Mouse (Mus musculus) regulatory T cell (primary cell): ENCODE data around the gene Lsm2.
"Not testable (repeated sequence)": the region's sequence is repeated elsewhere in the genome, so short reads cannot be mapped to it uniquely, and the experiment has no call there.

ENCODE experiments used
- in situ Hi-C: fragments of 300-600 bp; cut with MboI, MseI; formaldehyde crosslinking; loops from one replicate; pipeline ENCODE4 v1.15.1; 2025; ENCODE audit warnings: high pct_unique_total_duplicates

Gene Lsm2

DNA sequence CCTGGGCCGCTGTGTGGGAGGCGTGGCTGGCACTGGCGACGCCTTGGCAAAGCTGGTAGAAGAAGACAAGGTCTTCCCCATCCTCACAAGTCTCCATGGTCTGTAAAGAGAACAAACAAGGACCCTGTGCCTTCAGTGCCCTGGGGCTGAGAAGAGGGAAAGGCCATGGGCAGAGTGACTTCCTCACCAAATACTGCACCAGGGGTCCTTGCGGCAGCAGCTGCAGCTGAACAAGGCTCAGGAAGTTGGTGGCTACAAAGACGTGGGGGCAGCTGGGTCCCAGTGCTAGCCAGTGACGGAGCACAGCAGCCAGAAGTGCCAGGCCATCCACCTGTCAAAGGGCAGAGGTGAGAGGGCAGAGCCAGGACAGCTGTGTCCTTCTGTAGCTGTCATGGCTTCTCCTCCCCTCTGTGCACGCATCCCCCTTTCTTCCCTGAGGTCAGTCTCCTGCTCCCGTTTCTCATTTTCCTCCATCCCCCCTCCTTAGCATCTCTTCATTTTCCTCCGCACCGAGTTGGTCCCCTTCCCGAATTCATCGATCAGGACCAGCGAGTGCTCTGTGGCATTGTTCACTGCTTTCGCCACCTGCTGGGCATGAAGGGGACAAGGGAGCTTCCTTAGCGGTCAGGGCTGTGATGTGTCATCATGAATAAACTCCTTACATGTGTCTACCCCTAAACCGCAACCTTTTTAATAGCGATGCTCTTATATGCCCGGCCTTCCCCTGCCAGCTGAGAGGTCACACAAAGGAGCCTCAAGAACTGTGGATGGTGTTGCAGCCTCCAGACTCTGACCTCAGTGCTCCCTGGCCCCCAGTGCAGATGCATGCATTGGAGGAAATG, 48.2 kb downstream of the Lsm2 start:
- in situ Hi-C loops = no loop called here

DNA sequence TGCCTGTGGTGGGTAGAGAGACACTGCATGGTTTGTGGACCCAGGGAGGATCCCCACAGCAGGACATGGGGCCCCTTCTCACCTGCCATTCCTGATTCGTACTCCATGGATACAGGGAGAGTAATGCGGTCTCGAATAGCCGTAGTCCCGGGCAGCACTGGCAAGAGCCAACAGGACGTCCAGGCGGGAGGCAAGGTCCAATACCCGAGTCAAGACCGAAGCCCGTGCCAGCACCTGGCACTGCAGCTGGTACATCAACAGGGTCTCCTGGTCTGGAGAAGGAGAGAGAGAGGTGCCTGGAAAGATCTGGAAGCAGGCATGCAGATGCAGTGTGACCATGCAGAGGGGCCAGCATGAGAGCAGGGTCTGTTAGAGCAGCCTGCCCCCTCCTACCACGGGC, 49.6 kb downstream of the Lsm2 start:
- in situ Hi-C loops = no loop called here

DNA sequence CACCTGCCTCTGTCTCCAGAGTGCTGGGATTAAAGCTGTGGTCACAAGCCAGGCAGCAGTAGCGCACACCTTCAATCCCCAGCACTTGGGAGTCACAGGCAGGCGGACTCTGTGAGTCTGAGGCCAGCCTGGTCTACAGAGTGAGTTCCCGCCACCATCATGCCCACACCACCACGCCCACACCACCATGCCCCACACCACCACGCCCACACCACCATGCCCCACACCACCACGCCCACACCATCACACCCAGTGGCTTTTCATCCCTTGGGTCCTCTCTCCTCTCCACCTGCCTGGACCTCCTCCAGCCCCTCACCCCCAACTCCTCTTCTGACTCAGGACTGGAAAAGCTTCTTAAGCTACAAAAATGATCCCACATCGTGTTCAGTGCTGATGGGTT, 50.2 kb downstream of the Lsm2 start:
- in situ Hi-C loops = no loop called here

DNA sequence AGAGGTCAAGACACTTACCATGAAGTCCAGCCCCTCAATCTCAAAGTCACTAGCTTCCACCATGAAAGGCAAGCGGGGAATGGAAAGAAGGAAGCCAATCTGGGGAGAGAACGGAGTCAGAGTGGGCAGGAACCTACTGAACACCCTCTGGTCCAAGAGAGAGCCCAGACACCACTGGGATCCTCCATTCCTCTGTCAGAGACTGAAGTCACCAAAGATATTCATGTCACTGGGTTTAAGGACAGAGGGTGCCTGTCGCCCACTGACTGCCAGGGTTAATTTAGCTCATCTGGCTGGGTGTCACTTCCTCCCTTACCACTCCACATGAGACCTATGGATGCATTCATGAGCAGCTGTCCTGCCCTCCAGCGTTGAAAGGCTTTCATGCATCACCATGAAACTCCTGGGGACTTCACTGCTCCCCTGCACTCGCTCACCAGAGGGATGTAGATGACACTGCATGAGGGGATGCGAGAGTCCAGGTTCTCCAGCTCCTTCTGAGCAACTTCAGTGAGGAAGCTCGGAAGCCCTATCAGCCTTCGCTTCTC, 50.7 kb downstream of the Lsm2 start:
- in situ Hi-C loops = no loop called here

DNA sequence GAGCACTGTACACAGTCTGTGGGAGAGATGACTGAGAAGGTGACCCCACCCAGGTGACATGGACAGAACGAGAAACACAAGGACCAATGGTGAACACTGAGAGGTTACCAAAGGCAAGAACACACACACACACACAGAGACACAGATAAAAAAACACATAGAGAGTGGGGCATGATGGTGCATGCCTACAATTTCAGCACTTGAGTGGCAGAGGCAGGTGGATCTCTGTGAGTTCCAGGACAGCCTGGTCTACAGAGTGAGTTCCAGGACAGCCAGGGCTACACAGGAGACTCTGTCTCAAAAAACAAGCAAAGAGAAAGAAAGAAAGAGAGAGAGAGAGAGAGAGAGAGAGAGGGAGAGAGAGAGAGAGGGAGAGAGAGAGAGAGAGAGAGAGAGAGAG, 52.0 kb downstream of the Lsm2 start:
- in situ Hi-C loops = not testable (repeated sequence)

GRCm38 (mm10) chr17:35034896-35035295, 53.2 kb downstream of the Lsm2 start:
- in situ Hi-C loops = no loop called here
